22 mouse cellular contexts compared by ENCODE assay signal in the genomic region with DNA sequence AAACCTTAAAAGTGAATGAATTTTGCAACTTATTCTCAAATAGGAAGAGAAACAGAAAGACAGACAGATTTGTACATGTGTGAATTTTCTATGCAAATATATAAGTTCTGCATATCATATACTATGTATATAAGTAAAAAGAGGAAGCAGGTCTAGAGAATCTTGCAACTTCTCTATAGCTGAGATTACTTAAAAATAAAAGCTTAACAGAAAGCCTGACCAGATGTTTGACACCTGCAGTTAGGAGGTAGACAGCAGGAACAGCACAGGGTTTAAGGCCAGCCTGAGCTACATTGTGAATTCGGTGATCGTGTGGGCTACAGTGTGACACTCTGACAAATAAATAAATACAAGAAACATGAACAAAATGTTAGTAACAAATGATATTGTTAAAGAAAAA. TPM values are rescaled to one million over a fixed set of nuclear protein-coding genes. Genes with fewer than 3 reads are reported as not detected.
DNase-seq lines count a peak whose midpoint lies in the region; ATAC-seq and TF ChIP-seq lines count a peak whose summit lies in the region.
"Had no signal": no experiment of that assay in that cellular context is flagged by ENCODE, and none has a peak within 500 bp of the region (broad histone marks: within the 10 kb centered on the region; RNA-seq: fewer than 3 reads in every experiment).

No protein-coding gene starts in this region.

- 91% methylated on average over 2 of the region's 2 CpGs for WGBS in liver, embryonic 13.5 days (ENCODE audit: insufficient replicate concordance)

- H3K27ac ChIP-seq in MEL (ENCODE audit: control insufficient read depth, low read depth, low read length) = no peak overlapping the region
- peak overlapping the region; percentile 99 for H3K27ac ChIP-seq in liver, embryonic 13.5 days
- H3K27ac ChIP-seq: hindbrain, embryonic 12.5 days; limb, embryonic 12.5 days; lung, embryonic 15.5 days had no signal

- no peak overlapping the region for H3K9ac ChIP-seq in MEL (ENCODE audit: control insufficient read depth, low read depth, low read length, poor library complexity, severe bottlenecking)
- peak overlapping the region; percentile 98 for H3K9ac ChIP-seq in liver, embryonic 13.5 days
- H3K9ac ChIP-seq: hindbrain, embryonic 12.5 days; limb, embryonic 12.5 days; lung, embryonic 15.5 days had no signal

- H3K79me2 ChIP-seq in MEL (ENCODE audit: control insufficient read depth, insufficient read depth, low read length, poor library complexity) = peaks cover 21% of the 10 kb centered on the region

- no peak for TF ChIP-seq RAD21 in MEL (IDR thresholded peaks at IDR 0.05; ENCODE audit: low read depth, low read length)

- no peak for ATAC-seq in erythroblast, adult 5-6 weeks (replicated peaks; ENCODE audit: low FRiP score, poor library complexity, severe bottlenecking)
- ATAC-seq in liver, embryonic 13.5 days (ENCODE audit: low read depth) = no peak
- 0 out of 2 replicates have a peak, but pooled peaks have one; percentile 7 for ATAC-seq in monocyte, adult 5-6 weeks (replicated peaks; ENCODE audit: insufficient number of reproducible peaks, low FRiP score, low TSS enrichment, poor library complexity, severe bottlenecking)
- ATAC-seq: forebrain, embryonic 14.5 days; inflammation-experienced regulatory T-cells, adult 6 months had no signal

- peak overlapping the region; percentile 82 for H3K4me2 ChIP-seq in liver, embryonic 13.5 days
- H3K4me2 ChIP-seq: hindbrain, embryonic 12.5 days; limb, embryonic 12.5 days; lung, embryonic 15.5 days had no signal

- no peak for TF ChIP-seq POLR2A in MEL (IDR thresholded peaks at IDR 0.05; ENCODE audit: control insufficient read depth in 1 of 2, insufficient read depth in 1 of 2, low read depth in 1 of 2, low read length in 2 of 2, poor library complexity in 1 of 2)

- DNase-seq in MEL (ENCODE audit: low read depth, low spot score) = peak; percentile 51
- no peak for DNase-seq in liver, embryonic 13.5 days
- DNase-seq in gastrocnemius, postnatal 10 days = no peak
- no peak for DNase-seq in gastrocnemius, postnatal 36 days
- no peak for DNase-seq in right cerebral cortex, adult 2 months (ENCODE audit: low spot score in 2 of 2)
- DNase-seq: cerebellum, adult 8-10 months; gastrocnemius, postnatal 14 days; midbrain, embryonic 14.5 days; right cerebral cortex, postnatal 14 days; thymus, postnatal 14 days had no signal

- H3K4me1 ChIP-seq in erythroblast, embryonic 14.5 days (ENCODE audit: control insufficient read depth) = peaks cover 81% of the 10 kb centered on the region
- H3K4me1 ChIP-seq in MEL (ENCODE audit: control insufficient read depth in 1 of 2, insufficient read depth in 2 of 2, low read length in 2 of 2) = peaks cover 8 to 31% of the 10 kb centered on the region in 2 experiments
- peaks cover 82% of the 10 kb centered on the region for H3K4me1 ChIP-seq in liver, embryonic 13.5 days (replicated peaks)

- peaks cover 11% of the 10 kb centered on the region for H3K27me3 ChIP-seq in erythroblast, embryonic 14.5 days (ENCODE audit: control insufficient read depth)
- no peaks in the 10 kb centered on the region for H3K27me3 ChIP-seq in MEL (ENCODE audit: control insufficient read depth in 1 of 2, insufficient read depth in 2 of 2, low read length in 2 of 2)
- peaks cover 11% of the 10 kb centered on the region for H3K27me3 ChIP-seq in liver, embryonic 13.5 days

- TF ChIP-seq CTCF in MEL (IDR thresholded peaks at IDR 0.05 in 2 of 3, conservative IDR thresholded peaks at IDR 0.05 in 1 of 3; ENCODE audit: control insufficient read depth in 1 of 3, insufficient read depth in 1 of 3, low read depth in 2 of 3, low read length in 3 of 3, poor library complexity in 1 of 3, severe bottlenecking in 1 of 3) = no peak

- peaks cover 78% of the 10 kb centered on the region for H3K36me3 ChIP-seq in erythroblast, embryonic 14.5 days (ENCODE audit: control insufficient read depth)
- peaks cover 0 to 45% of the 10 kb centered on the region in 2 experiments; a peak in 3 of 4 replicates for H3K36me3 ChIP-seq in MEL (ENCODE audit: control insufficient read depth in 1 of 2, insufficient read depth in 2 of 2, low read length in 2 of 2)
- peaks cover 64% of the 10 kb centered on the region for H3K36me3 ChIP-seq in liver, embryonic 13.5 days
- H3K36me3 ChIP-seq: hindbrain, embryonic 12.5 days; limb, embryonic 12.5 days; lung, embryonic 15.5 days had no signal

- peak in 1 of 2 experiments; percentile 47; a peak in 1 of 4 replicates for TF ChIP-seq EP300 in MEL (IDR thresholded peaks at IDR 0.05; ENCODE audit: low read depth in 1 of 2, low read length in 2 of 2)

- intact Hi-C loops in gastrocnemius, postnatal 36 days (cut with DNase I) = no loop called here

- H3K9me3 ChIP-seq in erythroblast, embryonic 14.5 days (ENCODE audit: control insufficient read depth, low read length) = peaks cover 2% of the 10 kb centered on the region; the same call in 1 of the 2 replicates
- no peaks in the 10 kb centered on the region for H3K9me3 ChIP-seq in MEL (replicated peaks; ENCODE audit: insufficient read depth, low read length)
- no peaks in the 10 kb centered on the region for H3K9me3 ChIP-seq in liver, embryonic 13.5 days (replicated peaks)
- H3K9me3 ChIP-seq: G1E; hindbrain, embryonic 12.5 days; limb, embryonic 12.5 days; lung, embryonic 15.5 days; megakaryocyte, embryonic 14.5 days had no signal

- peak overlapping the region; percentile 70 for H3K4me3 ChIP-seq in erythroblast, embryonic 14.5 days (replicated peaks)
- H3K4me3 ChIP-seq in MEL (ENCODE audit: control insufficient read depth in 1 of 2, insufficient read depth in 1 of 2, low read depth in 2 of 2, low read length in 2 of 2) = no peak overlapping the region
- H3K4me3 ChIP-seq in liver, embryonic 13.5 days (replicated peaks) = peak overlapping the region; percentile 86
- H3K4me3 ChIP-seq: hindbrain, embryonic 12.5 days; limb, embryonic 12.5 days; lung, embryonic 15.5 days; myocyte had no signal

RNA-seq across cellular contexts. Expression of a gene that starts 3.6 kb away (rescaled TPM):
- 842 and 917 TPM in 2 replicates for polyA plus RNA-seq in erythroblast, embryonic 14.5 days (2012)
- 379 and 403 TPM in 2 replicates for total RNA-seq in erythroblast, adult 5-6 weeks (2015; ENCODE audit: low replicate concordance)
- 431 and 604 TPM in 2 replicates for total RNA-seq in erythroblast, adult 5-6 weeks (2017; ENCODE audit: low replicate concordance)
- 183 and 245 TPM in 2 replicates for total RNA-seq in MEL (2012; rRNA removed)
- 100 to 1,000 TPM in 1 of 2 experiments, not detected in 1; 210 TPM for polyA plus RNA-seq in MEL (2012; ENCODE audit: insufficient read depth in 1 of 2, insufficient read length in 2 of 2, low read depth in 1 of 2, low replicate concordance in 2 of 2, missing spikeins in 1 of 2)
- polyA plus RNA-seq in liver, embryonic 13.5 days (2015; fragmentation: Nextera tagmentation; extraction: Ambion mirVana) = 831 and 956 TPM in 2 replicates
- total RNA-seq in monocyte, adult 5-6 weeks (2017) = 20.7 to 49.1 TPM (median 37.2 TPM) in 3 replicates
- total RNA-seq in gastrocnemius, postnatal 10 days (2021) = 10 to 100 TPM; 20.5 to 25.0 TPM
- total RNA-seq in gastrocnemius, postnatal 36 days (2021) = 10 to 100 TPM; 10.9 to 12.7 TPM

RNA-seq across cellular contexts. Expression of a gene that starts 3.9 kb away (rescaled TPM):
- polyA plus RNA-seq in erythroblast, embryonic 14.5 days (2012) = 0.01 and 0.02 TPM in 2 replicates
- 0.42 TPM in 1 of 2 replicates, not detected in the other for total RNA-seq in erythroblast, adult 5-6 weeks (2015; ENCODE audit: low replicate concordance)
- total RNA-seq in erythroblast, adult 5-6 weeks (2017; ENCODE audit: low replicate concordance) = 0.17 and 0.28 TPM in 2 replicates
- total RNA-seq in MEL (2012; rRNA removed) = 0.19 and 0.36 TPM in 2 replicates
- polyA plus RNA-seq in MEL (2012; ENCODE audit: insufficient read depth in 1 of 2, insufficient read length in 2 of 2, low read depth in 1 of 2, low replicate concordance in 2 of 2, missing spikeins in 1 of 2) = under 1 TPM in 1 of 2 experiments, not detected in 1; 0.68 TPM
- 0.07 and 0.10 TPM in 2 replicates for polyA plus RNA-seq in liver, embryonic 13.5 days (2015; fragmentation: Nextera tagmentation; extraction: Ambion mirVana)
- not detected in 3 replicates for total RNA-seq in monocyte, adult 5-6 weeks (2017)
- total RNA-seq in gastrocnemius, postnatal 10 days (2021) = under 1 TPM; 0.20 to 0.28 TPM
- total RNA-seq in gastrocnemius, postnatal 36 days (2021) = under 1 TPM in 1 of 2 experiments, not detected in 1; 0.03 TPM
- total RNA-seq: common myeloid progenitor, adult 5-6 weeks had no signal

RNA-seq across cellular contexts. Expression of a gene that starts 22.2 kb away (rescaled TPM):
- polyA plus RNA-seq in erythroblast, embryonic 14.5 days (2012) = 9.6 and 9.9 TPM in 2 replicates
- total RNA-seq in erythroblast, adult 5-6 weeks (2015; ENCODE audit: low replicate concordance) = 31.8 and 57.3 TPM in 2 replicates
- total RNA-seq in erythroblast, adult 5-6 weeks (2017; ENCODE audit: low replicate concordance) = 56.2 and 61.8 TPM in 2 replicates
- total RNA-seq in MEL (2012; rRNA removed) = 2.0 and 2.4 TPM in 2 replicates
- 1 to 10 TPM in 1 of 2 experiments, not detected in 1; 6.7 TPM for polyA plus RNA-seq in MEL (2012; ENCODE audit: insufficient read depth in 1 of 2, insufficient read length in 2 of 2, low read depth in 1 of 2, low replicate concordance in 2 of 2, missing spikeins in 1 of 2)
- 31.4 and 31.7 TPM in 2 replicates for polyA plus RNA-seq in liver, embryonic 13.5 days (2015; fragmentation: Nextera tagmentation; extraction: Ambion mirVana)
- total RNA-seq in monocyte, adult 5-6 weeks (2017) = 14.3 to 26.8 TPM (median 14.9 TPM) in 3 replicates
- 10 to 100 TPM in 1 of 2 experiments, 1 to 10 TPM in 1; 9.0 to 13.0 TPM for total RNA-seq in gastrocnemius, postnatal 10 days (2021)
- 1 to 10 TPM; 4.5 to 5.3 TPM for total RNA-seq in gastrocnemius, postnatal 36 days (2021)

RNA-seq across cellular contexts. Expression of a gene that starts 35.4 kb away (rescaled TPM):
- 17.9 and 18.5 TPM in 2 replicates for polyA plus RNA-seq in erythroblast, embryonic 14.5 days (2012)
- 26.5 and 34.1 TPM in 2 replicates for total RNA-seq in erythroblast, adult 5-6 weeks (2015; ENCODE audit: low replicate concordance)
- total RNA-seq in erythroblast, adult 5-6 weeks (2017; ENCODE audit: low replicate concordance) = 26.2 and 30.5 TPM in 2 replicates
- total RNA-seq in MEL (2012; rRNA removed) = 9.9 and 12.4 TPM in 2 replicates
- polyA plus RNA-seq in MEL (2012; ENCODE audit: insufficient read depth in 1 of 2, insufficient read length in 2 of 2, low read depth in 1 of 2, low replicate concordance in 2 of 2, missing spikeins in 1 of 2) = 10 to 100 TPM in 1 of 2 experiments, not detected in 1; 10.6 TPM
- 20.7 and 21.7 TPM in 2 replicates for polyA plus RNA-seq in liver, embryonic 13.5 days (2015; fragmentation: Nextera tagmentation; extraction: Ambion mirVana)
- 14.4 to 44.5 TPM (median 30.3 TPM) in 3 replicates for total RNA-seq in monocyte, adult 5-6 weeks (2017)
- 10 to 100 TPM; 10.6 to 14.4 TPM for total RNA-seq in gastrocnemius, postnatal 10 days (2021)
- 1 to 10 TPM; 7.1 to 8.8 TPM for total RNA-seq in gastrocnemius, postnatal 36 days (2021)

RNA-seq across cellular contexts. Expression of a gene that starts 47.8 kb away (rescaled TPM):
- polyA plus RNA-seq in erythroblast, embryonic 14.5 days (2012) = 0.41 TPM in 2 replicates
- total RNA-seq in erythroblast, adult 5-6 weeks (2015; ENCODE audit: low replicate concordance) = not detected in 2 replicates
- 0.28 and 0.43 TPM in 2 replicates for total RNA-seq in erythroblast, adult 5-6 weeks (2017; ENCODE audit: low replicate concordance)
- total RNA-seq in MEL (2012; rRNA removed) = 0.39 TPM in 2 replicates
- polyA plus RNA-seq in MEL (2012; ENCODE audit: insufficient read depth in 1 of 2, insufficient read length in 2 of 2, low read depth in 1 of 2, low replicate concordance in 2 of 2, missing spikeins in 1 of 2) = 1 to 10 TPM in 1 of 2 experiments, not detected in 1; 1.4 TPM
- 0.78 and 0.88 TPM in 2 replicates for polyA plus RNA-seq in liver, embryonic 13.5 days (2015; fragmentation: Nextera tagmentation; extraction: Ambion mirVana)
- 0.19 to 0.53 TPM (median 0.38 TPM) in 3 replicates for total RNA-seq in monocyte, adult 5-6 weeks (2017)
- total RNA-seq in gastrocnemius, postnatal 10 days (2021) = 10 to 100 TPM; 34.6 to 48.7 TPM
- total RNA-seq in gastrocnemius, postnatal 36 days (2021) = 10 to 100 TPM in 1 of 2 experiments, 1 to 10 TPM in 1; 4.6 to 10.7 TPM

Comparison
In these comparisons a context has a peak if more than half of its experiments do, and no peak if none do; other contexts are left out.
1. H3K4me3 ChIP-seq: peak in erythroblast, embryonic 14.5 days (single experiment) and liver, embryonic 13.5 days (single experiment); none in MEL (0 of 2).